Mouse (Mus musculus) embryonic fibroblast, embryonic 13.5 days (primary cell): ENCODE results near the gene 1700031F05Rik. TPM values are rescaled to one million over a fixed set of nuclear protein-coding genes. Genes with fewer than 3 reads are reported as not detected.
"Not testable (repeated sequence)": the region's sequence is repeated elsewhere in the genome, so short reads cannot be mapped to it uniquely, and the experiment has no call there.

Experiments used
- H3K27ac ChIP-seq: 2 replicates; pipeline ENCODE4 v1.5.1; 2012; ENCODE audit warnings: low read length, control low read depth, inconsistent platforms; ENCODE audit not compliant: insufficient read depth
- H3K4me1 ChIP-seq: 2 replicates; pipeline ENCODE4 v1.6.1; 2011; ENCODE audit warnings: low read length; ENCODE audit not compliant: control insufficient read depth, insufficient read depth
- H3K4me3 ChIP-seq: 2 replicates; pipeline ENCODE4 v1.5.1; 2011; ENCODE audit warnings: mild to moderate bottlenecking, control low read depth, low read length; ENCODE audit not compliant: insufficient read depth
- CTCF ChIP-seq: IDR thresholded peaks from 2 replicates; pipeline ENCODE4 v1.5.1; 2011; ENCODE audit warnings: mild to moderate bottlenecking, control low read depth, low read length, moderate library complexity, borderline replicate concordance; ENCODE audit not compliant: insufficient read depth
- POLR2A ChIP-seq: IDR thresholded peaks from 2 replicates; pipeline ENCODE4 v1.6.1; 2011; ENCODE audit warnings: low read depth, mild to moderate bottlenecking, control low read depth, low read length, moderate library complexity
- polyA plus RNA-seq: library from polyadenylated mRNA; stranded (reverse); fragments of >200 nt; gene quantifications from 2 replicates; pipeline ENCODE4 v1.2.4, GENCODE M21; 2011; ENCODE audit warnings: low read depth; ENCODE audit not compliant: missing spikeins, insufficient read length

Gene 1700031F05Rik
- not detected in 2 replicates for polyA plus RNA-seq

- H3K4me1 ChIP-seq, result no peaks in the 10 kb centered on the region
- no peak within 1 kb of the TSS for H3K4me3 ChIP-seq
- H3K27ac ChIP-seq, result no peak within 1 kb of the TSS
- no peak for TF ChIP-seq POLR2A
- no peak for TF ChIP-seq CTCF
Measured at GRCm38 (mm10) chrX:102867871-102868270, at the start of gene 1700031F05Rik. Gene 1700031F05Rik, minus strand, starts transcription at chrX:102867971.

- not testable (repeated sequence) for H3K4me3 ChIP-seq, H3K27ac ChIP-seq, H3K4me1 ChIP-seq
Measured at GRCm38 (mm10) chrX:102914823-102915222, 47.1 kb upstream of the 1700031F05Rik start.

GRCm38 (mm10) chrX:102908587-102908986 is 40.8 kb upstream of the 1700031F05Rik start, which contains the start of the genes Dmrtc1a and 1700011M02Rik:
Gene Dmrtc1a, minus strand, starts transcription at chrX:102908687.
Gene 1700011M02Rik, plus strand, starts transcription at chrX:102908905.
- H3K4me3 ChIP-seq, H3K27ac ChIP-seq: not testable (repeated sequence)

GRCm38 (mm10) chrX:102854516-102854915 is 13.3 kb downstream of the 1700031F05Rik start, which contains the start of gene Dmrtc1c2:
Gene Dmrtc1c2, minus strand, starts transcription at chrX:102854616.
- not testable (repeated sequence) for H3K4me3 ChIP-seq, H3K27ac ChIP-seq, H3K4me1 ChIP-seq

More at GRCm38 (mm10) chrX:102908587-102908986, 40.8 kb upstream of the 1700031F05Rik start, which contains the start of the genes Dmrtc1a and 1700011M02Rik:
- not testable (repeated sequence) for H3K4me1 ChIP-seq

GRCm38 (mm10) chrX:102812311-102812710 is 55.5 kb downstream of the 1700031F05Rik start:
- H3K4me3 ChIP-seq, result no peak overlapping the region
- TF ChIP-seq CTCF (no peak), POLR2A (no peak)
- no peaks in the 10 kb centered on the region for H3K4me1 ChIP-seq
- no peak overlapping the region for H3K27ac ChIP-seq

Other genes starting within 250 kb of the 1700031F05Rik start
- gene Phka1, start 223.7 kb downstream of the 1700031F05Rik start, polyA plus RNA-seq, result 10.4 and 11.5 TPM in 2 replicates
- gene Gm3880, start 181.0 kb downstream of the 1700031F05Rik start, polyA plus RNA-seq, result not detected in 2 replicates
- not detected in 2 replicates for gene Gm9112, start 160.3 kb downstream of the 1700031F05Rik start, polyA plus RNA-seq
- not detected in 2 replicates for gene Dmrtc1b, start 160.1 kb downstream of the 1700031F05Rik start, polyA plus RNA-seq
- gene Dmrtc1c1, start 65.0 kb downstream of the 1700031F05Rik start, polyA plus RNA-seq, result not detected in 2 replicates
- not detected in 2 replicates for gene Dmrtc1c2, start 13.4 kb downstream of the 1700031F05Rik start, polyA plus RNA-seq
- gene Dmrtc1a, start 40.7 kb upstream of the 1700031F05Rik start, polyA plus RNA-seq, result 0.47 TPM in 1 of 2 replicates, not detected in the other
- gene 1700011M02Rik, start 40.9 kb upstream of the 1700031F05Rik start, polyA plus RNA-seq, result not detected in 2 replicates
- gene 1700018G05Rik, start 60.4 kb upstream of the 1700031F05Rik start, polyA plus RNA-seq, result not detected in 2 replicates